Mouse (Mus musculus) frontal cortex, postnatal 36 days (tissue): ENCODE results near the gene Ech1.

Experiments used
- DNase-seq, 2 experiments: peaks; one replicate each; pipeline ENCODE4 v3.0.0; 2022; ENCODE audit warnings: low spot score in 2 of 2

Ech1 gene

GRCm38 (mm10) chr7:28802846-28803588, 22.0 kb upstream of the Ech1 start:
- no peak for DNase-seq

GRCm38 (mm10) chr7:28803756-28804155, 21.3 kb upstream of the Ech1 start:
- no peak for DNase-seq

GRCm38 (mm10) chr7:28806869-28807268, 18.1 kb upstream of the Ech1 start:
- no peak for DNase-seq

- no peak for DNase-seq
Measured at GRCm38 (mm10) chr7:28807641-28808220, 17.3 kb upstream of the Ech1 start.

GRCm38 (mm10) chr7:28808221-28808941, 16.6 kb upstream of the Ech1 start, which contains the start of gene Hnrnpl:
TSS of gene Hnrnpl (plus strand) at chr7:28808541.
- no peak for DNase-seq

- peak; percentile 95 for DNase-seq
Measured at GRCm38 (mm10) chr7:28808957-28809393, 16.0 kb upstream of the Ech1 start.

GRCm38 (mm10) chr7:28809401-28810089, 15.5 kb upstream of the Ech1 start:
- DNase-seq: peak in 1 of 2 experiments; percentile 61

GRCm38 (mm10) chr7:28810107-28811066, 14.6 kb upstream of the Ech1 start:
- DNase-seq: peak; percentile 98 to 99

GRCm38 (mm10) chr7:28811228-28811627, 13.8 kb upstream of the Ech1 start:
- peak; percentile 88 to 91 for DNase-seq

- no peak for DNase-seq
Measured at GRCm38 (mm10) chr7:28811640-28812275, 13.3 kb upstream of the Ech1 start.

- no peak for DNase-seq
Measured at GRCm38 (mm10) chr7:28812436-28812835, 12.6 kb upstream of the Ech1 start.

- DNase-seq: no peak
Measured at GRCm38 (mm10) chr7:28812949-28813348, 12.1 kb upstream of the Ech1 start.

- DNase-seq: no peak
Measured at GRCm38 (mm10) chr7:28814306-28815034, 10.5 kb upstream of the Ech1 start.

GRCm38 (mm10) chr7:28815230-28815629, 9.8 kb upstream of the Ech1 start:
- no peak for DNase-seq

- no peak for DNase-seq
Measured at GRCm38 (mm10) chr7:28816201-28816600, 8.8 kb upstream of the Ech1 start.

- no peak for DNase-seq
Measured at GRCm38 (mm10) chr7:28816920-28817319, 8.1 kb upstream of the Ech1 start.

GRCm38 (mm10) chr7:28817524-28817923, 7.5 kb upstream of the Ech1 start:
- DNase-seq: no peak

GRCm38 (mm10) chr7:28817957-28818356, 7.1 kb upstream of the Ech1 start:
- DNase-seq: no peak

- DNase-seq: no peak
Measured at GRCm38 (mm10) chr7:28818436-28818835, 6.6 kb upstream of the Ech1 start.
